In genomic region chr6:30212468-30212867, GRCm38 (mm10) we compare ENCODE assay signal across 21 mouse cellular contexts.
DNase-seq lines count a peak whose midpoint lies in the region; ATAC-seq and TF ChIP-seq lines count a peak whose summit lies in the region.
"Had no signal": no experiment of that assay in that cellular context is flagged by ENCODE, and none has a peak within 500 bp of the region (broad histone marks: within the 10 kb centered on the region; RNA-seq: fewer than 3 reads in every experiment).

No protein-coding gene starts in this region.

- H3K4me3 ChIP-seq in gastrocnemius, adult 2 months: no peak overlapping the region
- no peak overlapping the region for H3K4me3 ChIP-seq in liver, embryonic 13.5 days (replicated peaks)
- no peak overlapping the region for H3K4me3 ChIP-seq in liver, embryonic 11.5 days (ENCODE audit: low read depth, low read length)
- no peak overlapping the region for H3K4me3 ChIP-seq in myocyte
- no peak overlapping the region for H3K4me3 ChIP-seq in forebrain, embryonic 15.5 days
- H3K4me3 ChIP-seq: embryonic facial prominence, embryonic 10.5 days; embryonic facial prominence, embryonic 15.5 days; forebrain, embryonic 13.5 days; limb, embryonic 12.5 days; midbrain, embryonic 13.5 days had no signal

- H3K79me2 ChIP-seq in myocyte (ENCODE audit: control insufficient read depth, insufficient read depth): no peaks in the 10 kb centered on the region

- peak; percentile 21 for TF ChIP-seq POLR2A in myocyte (IDR thresholded peaks at IDR 0.05; ENCODE audit: insufficient read length, low read depth)

- no peak for ATAC-seq in liver, embryonic 13.5 days (ENCODE audit: low read depth)
- ATAC-seq in liver, embryonic 11.5 days (replicated peaks; ENCODE audit: low FRiP score): no peak
- ATAC-seq in forebrain, embryonic 15.5 days (replicated peaks): no peak
- ATAC-seq: forebrain, embryonic 13.5 days; hindbrain, embryonic 16.5 days; lung, postnatal 0 days; midbrain, embryonic 13.5 days had no signal

- H3K27ac ChIP-seq in gastrocnemius, adult 2 months: peak overlapping the region; percentile 53; the same call in 1 of the 2 replicates
- H3K27ac ChIP-seq in liver, embryonic 13.5 days: no peak overlapping the region
- no peak overlapping the region for H3K27ac ChIP-seq in liver, embryonic 11.5 days (ENCODE audit: low read depth, low read length)
- H3K27ac ChIP-seq in forebrain, embryonic 15.5 days (replicated peaks): no peak overlapping the region
- H3K27ac ChIP-seq: embryonic facial prominence, embryonic 10.5 days; embryonic facial prominence, embryonic 15.5 days; forebrain, embryonic 13.5 days; macrophage; midbrain, embryonic 13.5 days had no signal

- H3K9ac ChIP-seq in liver, embryonic 13.5 days: no peak overlapping the region
- H3K9ac ChIP-seq in liver, embryonic 11.5 days (ENCODE audit: low read depth, low read length): no peak overlapping the region
- H3K9ac ChIP-seq in forebrain, embryonic 15.5 days (replicated peaks): no peak overlapping the region
- H3K9ac ChIP-seq: embryonic facial prominence, embryonic 15.5 days; forebrain, embryonic 13.5 days; limb, embryonic 12.5 days; midbrain, embryonic 13.5 days had no signal

- no peaks in the 10 kb centered on the region for H3K9me3 ChIP-seq in liver, embryonic 13.5 days (replicated peaks)
- H3K9me3 ChIP-seq in liver, embryonic 11.5 days (ENCODE audit: control insufficient read depth, low read length): no peaks in the 10 kb centered on the region
- H3K9me3 ChIP-seq in forebrain, embryonic 15.5 days: no peaks in the 10 kb centered on the region
- H3K9me3 ChIP-seq: embryonic facial prominence, embryonic 10.5 days; embryonic facial prominence, embryonic 15.5 days; forebrain, embryonic 13.5 days; limb, embryonic 12.5 days; midbrain, embryonic 13.5 days had no signal

- H3K4me2 ChIP-seq in liver, embryonic 13.5 days: 0 out of 2 replicates have a peak overlapping the region, but pooled peaks have one; percentile 21
- no peak overlapping the region for H3K4me2 ChIP-seq in liver, embryonic 11.5 days
- no peak overlapping the region for H3K4me2 ChIP-seq in myocyte (ENCODE audit: low read depth)
- no peak overlapping the region for H3K4me2 ChIP-seq in forebrain, embryonic 15.5 days (replicated peaks)
- H3K4me2 ChIP-seq: embryonic facial prominence, embryonic 15.5 days; forebrain, embryonic 13.5 days; limb, embryonic 12.5 days; midbrain, embryonic 13.5 days had no signal

- H3K36me3 ChIP-seq in liver, embryonic 13.5 days: peaks cover 16% of the 10 kb centered on the region
- no peaks in the 10 kb centered on the region; the same call in 1 of the 2 replicates for H3K36me3 ChIP-seq in liver, embryonic 11.5 days (ENCODE audit: control insufficient read depth, insufficient read depth, low read length)
- H3K36me3 ChIP-seq in myocyte (ENCODE audit: control insufficient read depth, insufficient read depth): peaks cover 10% of the 10 kb centered on the region
- peaks cover 9% of the 10 kb centered on the region; the same call in 1 of the 2 replicates for H3K36me3 ChIP-seq in forebrain, embryonic 15.5 days

- H3K4me1 ChIP-seq in liver, embryonic 13.5 days (replicated peaks): peaks cover 13% of the 10 kb centered on the region; the same call in 1 of the 2 replicates
- no peaks in the 10 kb centered on the region for H3K4me1 ChIP-seq in liver, embryonic 11.5 days (replicated peaks; ENCODE audit: control insufficient read depth, insufficient read depth, low read length)
- 0 out of 2 replicates have a peak, but pooled peaks cover 2% of the 10 kb centered on the region for H3K4me1 ChIP-seq in forebrain, embryonic 15.5 days
- H3K4me1 ChIP-seq: embryonic facial prominence, embryonic 15.5 days; forebrain, embryonic 13.5 days; limb, embryonic 12.5 days; midbrain, embryonic 13.5 days had no signal

- TF ChIP-seq CTCF in gastrocnemius, adult 2 months (IDR thresholded peaks at IDR 0.05): no peak

- no peak for DNase-seq in gastrocnemius, adult 2 months
- DNase-seq in gastrocnemius, postnatal 25 days: no peak
- DNase-seq in kidney, adult 8-10 months: peak; percentile 35 to 41
- no peak for DNase-seq in kidney, postnatal 10 days
- DNase-seq in liver, embryonic 13.5 days: no peak
- DNase-seq in liver, embryonic 11.5 days (ENCODE audit: low spot score): no peak
- DNase-seq: adrenal gland, postnatal 25 days; gastrocnemius, postnatal 36 days; layer of hippocampus, adult 9-11 months; thymus, postnatal 4 days had no signal

- 84% methylated on average over 8 of the region's 8 CpGs for WGBS in liver, embryonic 13.5 days (ENCODE audit: insufficient replicate concordance)
- WGBS in liver, embryonic 11.5 days: 94% methylated on average over 8 of the region's 8 CpGs
- 96% methylated on average over 8 of the region's 8 CpGs for WGBS in forebrain, embryonic 15.5 days

- no peak overlapping the region for H3ac ChIP-seq in myocyte (ENCODE audit: control insufficient read depth, insufficient read length)

- no peaks in the 10 kb centered on the region for H3K27me3 ChIP-seq in liver, embryonic 13.5 days
- H3K27me3 ChIP-seq in liver, embryonic 11.5 days (replicated peaks; ENCODE audit: control insufficient read depth, insufficient read depth, low read length): no peaks in the 10 kb centered on the region
- H3K27me3 ChIP-seq in myocyte (ENCODE audit: control insufficient read depth, insufficient read depth, insufficient read length): no peaks in the 10 kb centered on the region
- H3K27me3 ChIP-seq in forebrain, embryonic 15.5 days: no peaks in the 10 kb centered on the region
- H3K27me3 ChIP-seq: embryonic facial prominence, embryonic 15.5 days; forebrain, embryonic 13.5 days; limb, embryonic 12.5 days; midbrain, embryonic 13.5 days; Patski had no signal

- intact Hi-C loops in gastrocnemius, adult 2 months (cut with DNase I): no loop called here

TF ChIP-seq in myocyte, 11 proteins besides CTCF, POLR2A, EP300 and RAD21:
- TF ChIP-seq USF1 (IDR thresholded peaks at IDR 0.05; ENCODE audit: low read depth): no peak
- TF ChIP-seq E2F4 (IDR thresholded peaks at IDR 0.05; ENCODE audit: insufficient read depth): no peak
- no peak for TF ChIP-seq CEBPB (IDR thresholded peaks at IDR 0.05; ENCODE audit: insufficient read depth, poor library complexity, severe bottlenecking)
- TF ChIP-seq TCF12 (IDR thresholded peaks at IDR 0.05; ENCODE audit: insufficient read depth, poor library complexity, severe bottlenecking): no peak
- no peak for TF ChIP-seq REST (IDR thresholded peaks at IDR 0.05; ENCODE audit: insufficient read depth, insufficient read length)
- no peak for TF ChIP-seq SRF (IDR thresholded peaks at IDR 0.05; ENCODE audit: control insufficient read depth, insufficient read length, low read depth)
- no peak for TF ChIP-seq MYOD1 (IDR thresholded peaks at IDR 0.05; ENCODE audit: control insufficient read depth in 1 of 3, insufficient read length in 2 of 3, low read depth in 2 of 3)

Comparison
In these comparisons a context has a peak if more than half of its experiments do, and no peak if none do; other contexts are left out.
1. DNase-seq: peak in kidney, adult 8-10 months (2 of 2); none in gastrocnemius, adult 2 months (single experiment), gastrocnemius, postnatal 25 days (single experiment), kidney, postnatal 10 days (single experiment), liver, embryonic 13.5 days (single experiment) and liver, embryonic 11.5 days (single experiment).